Mouse (Mus musculus) gastrocnemius, postnatal 14 days (tissue): ENCODE results near the gene Armc9. TPM values are rescaled to one million over a fixed set of nuclear protein-coding genes. Genes with fewer than 3 reads are reported as not detected.

ENCODE experiments used
- DNase-seq: peaks from one replicate; pipeline ENCODE4 v3.0.0; 2021; ENCODE audit warnings: mixed read lengths
- intact Hi-C: fragments of 180-260 bp; cut with DNase I; formaldehyde crosslinking; loops from one replicate; pipeline ENCODE4 v1.15.1; 2025; ENCODE audit warnings: low total_unique reads
- total RNA-seq, 2 experiments: library from RNA; stranded (reverse); gene quantifications; 2 replicates each; pipeline ENCODE4 v1.2.3; 2021

The Armc9 gene
- total RNA-seq, 2 experiments from 2014 or later: 2.5 to 2.6 TPM

DNA sequence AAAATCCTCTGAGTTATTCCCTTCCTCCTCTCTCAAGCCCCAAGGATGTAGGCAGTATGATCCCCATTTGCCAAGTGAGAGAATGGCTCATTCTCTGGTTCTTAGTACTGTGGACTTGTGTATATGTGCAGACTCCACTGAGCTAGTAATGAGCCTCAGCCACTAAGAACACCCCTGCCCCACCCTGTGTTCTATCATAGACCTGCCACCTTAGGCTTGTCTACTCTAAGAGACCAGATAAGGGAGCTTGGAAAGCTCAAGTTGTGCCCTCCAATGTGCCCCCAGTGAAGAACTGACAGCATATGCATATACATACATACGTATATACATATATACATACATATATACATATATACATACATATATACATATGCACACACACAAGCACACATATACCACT lies 56.9 kb downstream of the Armc9 start:
- intact Hi-C loops: no loop called here

GRCm38 (mm10) chr1:86212731-86213130 lies 58.2 kb downstream of the Armc9 start:
- intact Hi-C loops: no loop called here
- no peak for DNase-seq

More for the DNA sequence above, 56.9 kb downstream of the Armc9 start:
- DNase-seq: no peak

- intact Hi-C loops: no loop called here
- DNase-seq: peak; percentile 73
Observed at GRCm38 (mm10) chr1:86214158-86214557, 59.6 kb downstream of the Armc9 start.

GRCm38 (mm10) chr1:86215297-86215696 lies 60.7 kb downstream of the Armc9 start:
- intact Hi-C loops: no loop called here
- no peak for DNase-seq

DNA sequence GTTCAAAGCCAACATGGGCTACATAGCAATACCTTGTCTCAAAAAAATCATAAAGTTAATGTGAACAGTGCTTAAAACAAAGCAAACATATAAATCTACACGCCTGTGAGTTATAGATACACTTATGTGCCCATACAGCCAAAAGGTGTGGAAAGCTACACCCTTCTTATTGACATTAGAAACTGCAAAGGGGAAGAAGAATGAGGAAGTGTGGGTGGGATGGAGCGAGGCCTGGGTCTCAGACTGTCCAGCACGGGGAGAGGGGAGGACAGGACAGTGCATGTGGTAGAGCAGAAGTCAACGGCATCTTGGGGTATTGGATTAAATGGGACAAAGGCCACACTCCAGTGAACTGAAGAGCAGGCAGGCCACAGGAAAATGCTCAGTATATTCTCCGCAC lies 61.8 kb downstream of the Armc9 start:
- intact Hi-C loops: no loop called here
- no peak for DNase-seq

- intact Hi-C loops: no loop called here
- no peak for DNase-seq
Observed at GRCm38 (mm10) chr1:86217976-86218375, 63.4 kb downstream of the Armc9 start.

GRCm38 (mm10) chr1:86225195-86225594 lies 70.6 kb downstream of the Armc9 start:
- intact Hi-C loops: no loop called here
- no peak for DNase-seq

GRCm38 (mm10) chr1:86228653-86229052 lies 74.1 kb downstream of the Armc9 start:
- DNase-seq: no peak
- intact Hi-C loops: no loop called here

DNA sequence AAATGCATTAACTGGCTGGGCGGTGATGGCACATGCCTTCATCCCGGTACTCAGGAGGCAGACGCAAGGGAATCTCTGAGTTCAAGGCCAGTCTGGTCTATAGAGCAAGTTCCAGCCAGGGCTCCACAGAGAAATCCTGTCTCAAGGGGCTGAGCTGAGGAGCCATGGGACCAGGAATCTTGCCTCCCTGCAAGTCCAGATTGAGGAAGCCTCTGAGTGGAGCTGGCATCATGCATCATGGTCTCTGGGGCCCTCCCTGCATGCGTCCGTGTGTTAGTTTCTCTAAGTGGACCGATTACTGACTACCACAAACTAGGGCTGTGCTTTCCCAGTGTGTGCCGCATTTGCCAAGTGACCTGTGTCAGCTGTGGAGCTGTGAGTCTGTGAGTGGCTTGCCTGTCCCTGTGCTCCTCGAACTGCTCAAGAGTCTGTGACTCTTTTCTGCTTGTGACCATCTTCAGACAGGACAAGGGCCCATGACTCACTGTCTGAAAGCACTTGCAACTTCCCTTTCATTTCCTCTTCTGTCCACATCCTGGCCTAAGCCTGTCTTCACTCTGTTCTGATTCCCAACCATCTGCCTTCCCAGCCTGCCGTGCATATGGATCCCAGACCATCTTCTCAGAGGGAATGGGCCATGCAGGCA lies 74.7 kb downstream of the Armc9 start:
- intact Hi-C loops: no loop called here
- no peak for DNase-seq

DNA sequence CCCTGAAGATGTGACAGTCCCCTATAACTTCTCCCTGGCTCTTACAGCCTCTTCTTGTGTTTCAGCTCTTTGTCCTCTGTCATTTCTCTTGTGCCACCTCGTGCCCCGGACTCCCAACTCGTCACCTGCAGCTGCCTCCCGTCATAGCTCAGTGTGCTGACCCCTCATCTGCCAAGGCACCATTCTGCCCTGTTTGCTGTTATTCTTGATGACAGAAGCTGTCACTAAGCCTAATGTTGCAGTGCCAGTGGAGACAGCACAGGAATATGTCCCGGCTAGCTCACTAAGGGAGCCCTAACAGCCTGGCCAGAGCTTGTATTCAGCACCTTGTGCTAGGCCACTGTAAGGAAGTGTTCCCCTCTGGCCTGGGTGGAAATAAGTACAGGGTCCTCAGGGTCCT lies 78.1 kb downstream of the Armc9 start:
- intact Hi-C loops: no loop called here
- DNase-seq: no peak

DNA sequence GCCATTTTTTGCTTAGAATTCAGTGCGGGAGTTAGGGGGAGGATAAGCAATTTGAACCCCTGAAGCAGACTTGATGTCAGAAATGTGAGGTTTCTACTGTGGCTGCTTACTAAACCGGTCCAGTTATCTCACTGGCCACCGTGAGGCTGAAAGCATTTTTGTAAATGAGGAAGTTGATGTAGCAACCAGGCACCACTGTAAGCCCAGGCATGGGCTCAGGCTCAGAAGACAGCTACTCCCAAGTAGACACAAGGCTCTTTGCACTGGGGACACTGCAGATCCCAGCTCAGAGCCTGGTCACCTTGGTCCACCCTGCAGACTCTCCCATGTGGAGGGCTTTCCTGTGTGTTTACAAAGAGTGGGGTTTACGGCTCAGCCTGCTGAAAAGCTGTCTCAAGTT lies 79.2 kb downstream of the Armc9 start:
- intact Hi-C loops: no loop called here
- DNase-seq: no peak

DNA sequence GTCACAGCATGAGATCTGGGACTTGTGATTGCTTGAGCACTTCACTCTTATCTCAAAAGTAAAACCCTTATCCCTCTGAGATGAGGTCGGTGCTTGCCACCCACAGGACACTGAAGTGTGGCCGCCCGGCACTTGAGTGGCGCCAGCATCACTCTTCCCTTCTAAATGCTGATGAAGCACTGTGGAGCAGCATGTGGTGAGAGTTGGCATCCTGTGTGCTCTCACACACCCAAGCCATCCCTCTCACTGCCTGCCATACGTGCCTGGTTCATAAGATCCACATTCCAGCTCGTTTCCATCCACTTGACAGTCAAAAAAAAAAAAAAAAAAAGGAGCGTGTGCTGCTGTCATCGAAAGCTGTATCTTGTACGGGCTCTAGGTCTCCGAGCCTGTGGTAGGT lies 80.5 kb downstream of the Armc9 start:
- intact Hi-C loops: no loop called here
- no peak for DNase-seq

DNA sequence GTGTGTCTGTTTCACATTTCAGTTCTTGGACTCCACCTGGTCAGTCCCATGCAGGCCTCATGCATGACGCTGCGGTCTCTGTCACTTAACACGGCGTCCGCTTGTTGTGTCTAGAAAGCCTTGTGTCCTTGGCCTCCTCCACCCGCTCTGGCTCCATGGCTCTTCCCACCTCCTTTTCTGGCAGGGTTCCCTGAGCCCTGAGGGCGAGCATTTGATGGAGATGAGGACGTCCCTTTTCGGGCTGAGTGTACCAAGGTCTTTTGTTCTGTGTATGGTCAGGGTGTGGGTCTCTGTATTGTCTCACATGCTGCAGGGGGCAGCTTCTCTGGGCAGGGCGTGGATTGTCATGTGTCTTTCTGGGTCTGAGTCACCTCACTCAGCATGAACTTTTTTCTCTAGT lies 81.9 kb downstream of the Armc9 start:
- DNase-seq: no peak
- intact Hi-C loops: no loop called here

- intact Hi-C loops: no loop called here
- DNase-seq: no peak
Observed at GRCm38 (mm10) chr1:86239010-86239409, 84.4 kb downstream of the Armc9 start.

- intact Hi-C loops: no loop called here
- DNase-seq: no peak
Observed at GRCm38 (mm10) chr1:86239871-86240270, 85.3 kb downstream of the Armc9 start.

DNA sequence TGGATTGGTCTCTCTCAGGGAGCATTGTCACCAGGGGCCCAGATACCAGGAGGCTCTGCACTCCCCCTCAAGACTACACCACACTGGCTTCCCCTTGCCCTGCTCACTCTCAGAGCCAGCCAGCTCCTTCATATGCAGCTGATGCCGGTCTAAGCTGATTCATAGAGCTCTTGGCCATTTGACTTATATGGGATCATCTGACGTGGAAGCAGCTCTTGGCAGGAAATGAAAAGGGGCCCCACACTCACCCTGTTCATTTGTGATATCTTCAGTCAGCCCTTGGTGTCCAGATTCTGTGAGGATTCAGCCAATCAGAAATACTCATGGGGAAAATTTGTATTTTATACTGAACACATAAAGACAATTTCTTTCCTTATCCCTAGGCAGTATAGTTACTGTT lies 86.4 kb downstream of the Armc9 start:
- intact Hi-C loops: no loop called here
- no peak for DNase-seq

DNA sequence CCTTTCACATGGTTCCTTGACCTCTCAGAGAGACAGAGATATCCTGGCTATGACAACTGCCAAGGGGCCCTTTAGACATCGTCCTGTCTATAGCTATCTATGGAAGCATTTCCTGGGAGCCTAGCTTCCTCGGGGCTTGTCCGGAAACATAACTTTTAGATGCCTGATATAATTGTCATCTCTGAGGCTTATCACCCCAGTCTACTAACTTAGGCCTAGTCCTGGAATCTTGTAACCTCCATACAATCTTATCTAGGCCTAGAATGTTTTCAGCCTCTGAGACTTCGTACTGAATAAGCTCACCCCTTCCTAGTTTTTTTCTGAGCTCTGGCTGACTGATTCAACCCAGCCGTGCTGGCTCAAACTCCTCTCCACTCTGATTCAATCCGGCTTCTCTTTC lies 88.9 kb downstream of the Armc9 start:
- no peak for DNase-seq
- intact Hi-C loops: no loop called here

DNA sequence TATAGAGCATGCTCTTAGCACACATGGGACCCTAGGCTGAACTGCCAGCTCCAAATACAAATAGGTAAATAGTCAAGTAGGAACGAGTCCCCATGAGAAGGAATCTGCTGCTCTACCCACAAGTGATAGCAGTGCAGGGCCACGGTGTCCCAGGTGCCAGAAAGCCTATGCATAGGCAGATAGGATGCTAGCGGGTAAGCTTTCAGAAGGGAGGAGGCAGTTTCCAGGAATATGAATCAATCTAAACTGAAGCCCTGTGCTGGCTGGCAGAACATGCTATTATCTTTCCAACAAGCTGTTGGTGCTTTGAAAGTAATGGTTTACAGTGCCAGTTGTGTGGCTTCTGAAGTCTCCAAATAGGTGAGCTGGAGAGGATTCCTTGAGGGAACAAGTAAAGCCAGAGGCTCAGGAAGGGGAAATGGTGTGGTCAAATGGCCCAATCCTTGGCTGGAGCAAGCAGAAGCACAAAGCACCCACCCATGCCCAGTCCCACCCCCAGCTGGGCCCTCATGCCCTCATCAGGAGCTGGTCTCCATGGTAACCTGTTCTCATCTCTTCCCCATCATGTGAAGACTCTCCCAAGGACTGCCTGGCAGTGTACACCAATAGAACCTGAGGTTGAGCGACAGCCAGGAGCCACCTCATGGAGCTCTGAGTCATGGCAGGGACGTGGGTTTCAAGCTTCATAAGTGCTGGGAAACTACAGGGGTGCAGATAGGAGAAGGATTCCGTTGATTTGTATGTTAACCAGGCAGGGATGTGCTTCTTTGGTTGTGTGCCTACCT lies 90.9 kb downstream of the Armc9 start:
- intact Hi-C loops: no loop called here
- no peak for DNase-seq

DNA sequence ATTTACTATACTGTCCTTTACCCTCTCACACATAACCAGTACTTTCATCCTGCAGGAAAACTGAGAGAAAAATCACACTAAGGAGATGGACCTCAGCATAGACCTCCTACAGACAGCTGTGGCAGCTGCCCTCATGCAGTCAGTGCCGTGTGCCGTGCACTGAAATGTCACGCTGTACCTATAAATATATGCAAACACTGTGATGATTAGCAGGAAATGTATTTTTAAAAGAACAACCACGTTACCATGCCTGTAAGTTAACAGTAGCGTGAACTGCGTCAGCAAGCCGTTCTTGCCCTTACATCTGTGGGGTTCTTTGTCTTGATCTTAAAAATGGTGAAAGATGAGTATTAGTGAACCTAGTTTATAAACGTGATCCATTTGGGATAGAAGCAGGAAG lies 98.8 kb downstream of the Armc9 start:
- DNase-seq: no peak
- intact Hi-C loops: no loop called here

DNA sequence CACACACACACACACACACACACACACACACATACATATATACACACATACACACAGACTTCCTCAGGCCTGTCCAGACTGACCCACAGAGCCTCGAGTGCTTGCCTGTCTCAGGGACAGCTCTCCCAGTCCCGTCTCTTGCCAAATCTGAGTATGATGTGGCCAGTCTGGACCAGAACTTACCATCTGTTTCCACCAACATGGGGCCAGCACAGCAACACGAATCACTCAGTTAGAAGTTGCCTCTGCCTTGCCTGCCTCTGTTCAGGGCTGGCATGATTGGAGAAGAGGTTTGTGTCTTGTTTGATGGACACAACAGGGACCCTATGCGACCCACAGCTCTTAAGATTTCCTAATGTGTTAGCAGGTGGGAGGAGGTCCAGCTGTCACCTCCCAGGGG lies 101.7 kb downstream of the Armc9 start:
- DNase-seq: no peak
- intact Hi-C loops: no loop called here

- no peak for DNase-seq
- intact Hi-C loops: no loop called here
Observed at GRCm38 (mm10) chr1:86257228-86257627, 102.6 kb downstream of the Armc9 start.
